Mouse (Mus musculus) liver, embryonic 11.5 days (tissue): Measurements from ENCODE around the gene Iqcf3. TPM values are rescaled to one million over a fixed set of nuclear protein-coding genes. Genes with fewer than 3 reads are reported as not detected.
A peak's percentile ranks its signal among the peaks of the same experiment; 100 is the strongest.
"Not testable (repeated sequence)": the region's sequence is repeated elsewhere in the genome, so short reads cannot be mapped to it uniquely, and the experiment has no call there.

Experiments used
- ATAC-seq: fragments of 200-750 bp; cut with Nextera tagmentation; replicated peaks from 2 replicates; pipeline ENCODE4 v1.8.0; 2017; ENCODE audit warnings: moderate number of reproducible peaks, mild to moderate bottlenecking, moderate TSS enrichment, moderate library complexity; ENCODE audit not compliant: low FRiP score
- DNase-seq: peaks from one replicate; pipeline ENCODE4 v3.0.0-alpha.2; 2017; ENCODE audit warnings: low spot score
- H3K27ac ChIP-seq: fragments of 300-500 bp; sonication (generic); 2 replicates; pipeline ENCODE4 v1.5.1; 2014; ENCODE audit warnings: mild to moderate bottlenecking, low read depth, low read length, control low read depth
- H3K27me3 ChIP-seq: fragments of 300-500 bp; sonication (generic); replicated peaks from 2 replicates; pipeline ENCODE4 v1.6.1; 2014; ENCODE audit warnings: low read length, mixed read lengths; ENCODE audit not compliant: control insufficient read depth, insufficient read depth
- H3K36me3 ChIP-seq: fragments of 300-500 bp; sonication (generic); 2 replicates; pipeline ENCODE4 v1.6.1; 2014; ENCODE audit warnings: mild to moderate bottlenecking, low read length, moderate library complexity, mixed read lengths; ENCODE audit not compliant: control insufficient read depth, insufficient read depth
- H3K4me1 ChIP-seq: fragments of 300-500 bp; sonication (generic); replicated peaks from 2 replicates; pipeline ENCODE4 v1.6.1; 2014; ENCODE audit warnings: low read length, mixed read lengths; ENCODE audit not compliant: control insufficient read depth, insufficient read depth
- H3K4me2 ChIP-seq: fragments of 300-500 bp; sonication (generic); 2 replicates; pipeline ENCODE4 v1.6.1; 2014; ENCODE audit warnings: mild to moderate bottlenecking, control low read depth, moderate library complexity
- H3K4me3 ChIP-seq: fragments of 300-500 bp; sonication (generic); 2 replicates; pipeline ENCODE4 v1.5.1; 2014; ENCODE audit warnings: low read depth, low read length, control low read depth
- H3K9ac ChIP-seq: fragments of 300-500 bp; sonication (generic); 2 replicates; pipeline ENCODE4 v1.6.1; 2014; ENCODE audit warnings: low read depth, low read length, control low read depth
- H3K9me3 ChIP-seq: fragments of 300-500 bp; sonication (generic); 2 replicates; pipeline ENCODE4 v1.6.1; 2016; ENCODE audit warnings: low read length, inconsistent platforms, mixed read lengths; ENCODE audit not compliant: control insufficient read depth
- WGBS: fragments of 180-500 bp; shearing (Covaris S2); extraction: QIAGEN DNeasy Blood & Tissue Kit; methylation state at CpG from one replicate; pipeline ENCODE4 v1.1.7; 2014; 5-methylcytosine and 5-hydroxymethylcytosine counted together
- polyA plus RNA-seq: library from polyadenylated mRNA; unstranded; fragments of >200 nt; fragmentation: Nextera tagmentation; extraction: Ambion mirVana; gene quantifications from 2 replicates; pipeline ENCODE4 v1.2.1, GENCODE M21; 2014

Iqcf3 gene
- polyA plus RNA-seq, 1 experiment from 2014 or later = not detected

GRCm38 (mm10) chr9:106499667-106500066, 61.8 kb downstream of the Iqcf3 start, which contains the start of gene Iqcf1:
Gene Iqcf1 (plus strand): TSS chr9:106499967.
- DNase-seq = no peak
- 90% methylated on average over 6 of the region's 6 CpGs for WGBS
- no peak for ATAC-seq

GRCm38 (mm10) chr9:106487602-106488001, 73.8 kb downstream of the Iqcf3 start:
- DNase-seq, H3K9me3 ChIP-seq, H3K9ac ChIP-seq, H3K27ac ChIP-seq, ATAC-seq, H3K4me3 ChIP-seq, H3K27me3 ChIP-seq, H3K4me2 ChIP-seq, H3K4me1 ChIP-seq: not testable (repeated sequence)
- 78% methylated on average over 6 of the region's 6 CpGs for WGBS
- peaks cover 24% of the 10 kb centered on the region; the same call in 1 of the 2 replicates for H3K36me3 ChIP-seq

More at GRCm38 (mm10) chr9:106499667-106500066, 61.8 kb downstream of the Iqcf3 start, which contains the start of gene Iqcf1:
- Histone ChIP-seq H3K27me3 (no peaks in the 10 kb centered on the region), H3K4me1 (no peaks in the 10 kb centered on the region), H3K27ac (no peak within 1 kb of the TSS), H3K9ac (no peak within 1 kb of the TSS), H3K36me3 (no peaks in the 10 kb centered on the region), H3K4me3 (no peak within 1 kb of the TSS), H3K4me2 (no peak within 1 kb of the TSS), H3K9me3 (no peaks in the 10 kb centered on the region)

- no peak overlapping the region for H3K4me3 ChIP-seq
- H3K4me1 ChIP-seq = no peaks in the 10 kb centered on the region
- ATAC-seq = no peak
- no peak overlapping the region for H3K4me2 ChIP-seq
- H3K27ac ChIP-seq = no peak overlapping the region
- H3K27me3 ChIP-seq = no peaks in the 10 kb centered on the region
- H3K36me3 ChIP-seq = peaks cover 36% of the 10 kb centered on the region
- DNase-seq = no peak
- 95% methylated on average over 10 of the region's 10 CpGs for WGBS
- H3K9me3 ChIP-seq = no peaks in the 10 kb centered on the region
- H3K9ac ChIP-seq = no peak overlapping the region
These were observed 76.4 kb downstream of the Iqcf3 start for GRCm38 (mm10) chr9:106485076-106485475.

GRCm38 (mm10) chr9:106483606-106484005, 77.8 kb downstream of the Iqcf3 start:
- Histone ChIP-seq H3K36me3 (peaks cover 38% of the 10 kb centered on the region), H3K4me2 (no peak overlapping the region), H3K4me1 (no peaks in the 10 kb centered on the region), H3K9me3 (no peaks in the 10 kb centered on the region), H3K27me3 (no peaks in the 10 kb centered on the region), H3K27ac (no peak overlapping the region), H3K9ac (no peak overlapping the region), H3K4me3 (no peak overlapping the region)
- 0 out of 2 replicates have a peak, but pooled peaks have one; percentile 14 for ATAC-seq
- 92% methylated on average over 17 of the region's 17 CpGs for WGBS
- no peak for DNase-seq

GRCm38 (mm10) chr9:106483136-106483535, 78.3 kb downstream of the Iqcf3 start:
- no peak overlapping the region for H3K27ac ChIP-seq
- no peaks in the 10 kb centered on the region for H3K27me3 ChIP-seq
- H3K9me3 ChIP-seq = no peaks in the 10 kb centered on the region
- H3K9ac ChIP-seq = no peak overlapping the region
- H3K4me2 ChIP-seq = no peak overlapping the region
- DNase-seq (no peak), ATAC-seq (no peak)
- WGBS = 95% methylated on average over 10 of the region's 10 CpGs
- H3K4me3 ChIP-seq = no peak overlapping the region
- H3K4me1 ChIP-seq = peaks cover 3% of the 10 kb centered on the region; the same call in 1 of the 2 replicates
- H3K36me3 ChIP-seq = peaks cover 38% of the 10 kb centered on the region

GRCm38 (mm10) chr9:106482578-106483115, 78.8 kb downstream of the Iqcf3 start:
- 87% methylated on average over 17 of the region's 17 CpGs for WGBS
- no peak overlapping the region for H3K9ac ChIP-seq
- ATAC-seq (no peak), DNase-seq (no peak)
- no peak overlapping the region for H3K27ac ChIP-seq
- H3K4me2 ChIP-seq = no peak overlapping the region
- peaks cover 6% of the 10 kb centered on the region; the same call in 1 of the 2 replicates for H3K4me1 ChIP-seq
- H3K27me3 ChIP-seq = no peaks in the 10 kb centered on the region
- no peak overlapping the region for H3K4me3 ChIP-seq
- H3K9me3 ChIP-seq = no peaks in the 10 kb centered on the region
- H3K36me3 ChIP-seq = peaks cover 38% of the 10 kb centered on the region

- Histone ChIP-seq H3K4me3 (no peak overlapping the region), H3K4me1 (peaks cover 6% of the 10 kb centered on the region; the same call in 1 of the 2 replicates), H3K27me3 (no peaks in the 10 kb centered on the region), H3K9ac (no peak overlapping the region), H3K27ac (no peak overlapping the region), H3K9me3 (no peaks in the 10 kb centered on the region), H3K36me3 (peaks cover 38% of the 10 kb centered on the region), H3K4me2 (no peak overlapping the region)
- DNase-seq = no peak
- 89% methylated on average over 13 of the region's 13 CpGs for WGBS
- ATAC-seq = no peak
These were observed 79.8 kb downstream of the Iqcf3 start for GRCm38 (mm10) chr9:106481676-106482075.

GRCm38 (mm10) chr9:106481075-106481474, 80.4 kb downstream of the Iqcf3 start:
- ATAC-seq (no peak), DNase-seq (no peak)
- H3K4me1 ChIP-seq = peaks cover 11% of the 10 kb centered on the region
- no peak overlapping the region for H3K4me3 ChIP-seq
- peaks cover 37% of the 10 kb centered on the region for H3K36me3 ChIP-seq
- H3K9me3 ChIP-seq = no peaks in the 10 kb centered on the region
- H3K27me3 ChIP-seq = no peaks in the 10 kb centered on the region
- H3K4me2 ChIP-seq = no peak overlapping the region
- no peak overlapping the region for H3K9ac ChIP-seq
- WGBS = 83% methylated on average over 15 of the region's 15 CpGs
- H3K27ac ChIP-seq = no peak overlapping the region

GRCm38 (mm10) chr9:106480541-106480940, 80.9 kb downstream of the Iqcf3 start:
- Histone ChIP-seq H3K9ac (no peak overlapping the region), H3K36me3 (peaks cover 34% of the 10 kb centered on the region), H3K4me3 (no peak overlapping the region), H3K4me1 (peaks cover 15% of the 10 kb centered on the region), H3K27me3 (no peaks in the 10 kb centered on the region), H3K4me2 (no peak overlapping the region), H3K9me3 (no peaks in the 10 kb centered on the region), H3K27ac (no peak overlapping the region)
- WGBS = 93% methylated on average over 7 of the region's 7 CpGs
- ATAC-seq (no peak), DNase-seq (no peak)
